In the genomic region with DNA sequence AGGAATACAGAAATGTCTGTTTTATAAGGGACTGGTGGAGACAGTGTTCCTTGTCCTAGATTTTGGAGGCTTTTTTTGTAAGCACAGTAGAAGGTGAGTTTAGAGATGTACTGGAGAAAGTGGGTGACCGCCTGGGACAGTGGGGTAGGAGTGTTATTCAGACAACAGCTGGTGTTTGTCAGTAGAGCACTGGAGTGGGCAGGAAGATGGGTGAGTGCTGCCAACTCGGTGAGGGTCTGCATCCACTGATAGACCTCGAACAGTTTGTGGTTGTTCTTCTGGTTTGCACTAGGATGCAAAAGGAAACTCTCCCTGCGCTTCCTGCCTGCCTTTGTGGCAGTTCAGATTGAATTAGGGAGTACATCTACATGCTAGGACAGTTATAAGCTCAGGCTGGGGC, we compare ENCODE assay signal across 17 mouse cellular contexts. TPM values are rescaled to one million over a fixed set of nuclear protein-coding genes. Genes with fewer than 3 reads are reported as not detected.
A peak's percentile ranks its signal among the peaks of the same experiment; 100 is the strongest.
DNase-seq lines count a peak whose midpoint lies in the region; ATAC-seq lines count a peak whose summit lies in the region.
"Had no signal": no experiment of that assay in that cellular context is flagged by ENCODE, and none has a peak within 500 bp of the region (broad histone marks: within the 10 kb centered on the region; RNA-seq: fewer than 3 reads in every experiment).

No protein-coding gene starts in this region.

- 82% methylated on average over 4 of the region's 4 CpGs for WGBS in forebrain, embryonic 14.5 days
- 78% methylated on average over 4 of the region's 4 CpGs for WGBS in forebrain, embryonic 15.5 days
- 82% methylated on average over 4 of the region's 4 CpGs for WGBS in intestine, embryonic 15.5 days
- 80% methylated on average over 4 of the region's 4 CpGs for WGBS in intestine, embryonic 16.5 days
- 90% methylated on average over 4 of the region's 4 CpGs for WGBS in neural tube, embryonic 12.5 days
- WGBS in neural tube, embryonic 15.5 days: 93% methylated on average over 4 of the region's 4 CpGs

- H3K36me3 ChIP-seq in forebrain, embryonic 14.5 days (ENCODE audit: control insufficient read depth, insufficient read depth, low read length): peaks cover 56% of the 10 kb centered on the region
- peaks cover 53% of the 10 kb centered on the region for H3K36me3 ChIP-seq in forebrain, embryonic 15.5 days
- H3K36me3 ChIP-seq in intestine, embryonic 15.5 days: peaks cover 30% of the 10 kb centered on the region
- H3K36me3 ChIP-seq in intestine, embryonic 16.5 days (ENCODE audit: control insufficient read depth, insufficient read depth, low read length): peaks cover 20% of the 10 kb centered on the region
- H3K36me3 ChIP-seq in neural tube, embryonic 12.5 days: peaks cover 51% of the 10 kb centered on the region
- H3K36me3 ChIP-seq in neural tube, embryonic 15.5 days: peaks cover 51% of the 10 kb centered on the region

- no peak overlapping the region for H3K9ac ChIP-seq in forebrain, embryonic 14.5 days (ENCODE audit: low read length)
- H3K9ac ChIP-seq in forebrain, embryonic 15.5 days (replicated peaks): no peak overlapping the region
- H3K9ac ChIP-seq in intestine, embryonic 15.5 days: 0 out of 2 replicates have a peak overlapping the region, but pooled peaks have one; percentile 11
- H3K9ac ChIP-seq in intestine, embryonic 16.5 days (ENCODE audit: low read depth, low read length): no peak overlapping the region
- H3K9ac ChIP-seq in neural tube, embryonic 12.5 days: no peak overlapping the region
- H3K9ac ChIP-seq in neural tube, embryonic 15.5 days (replicated peaks): no peak overlapping the region
- H3K9ac ChIP-seq: stomach, embryonic 15.5 days had no signal

- H3K4me1 ChIP-seq in forebrain, embryonic 14.5 days (ENCODE audit: control insufficient read depth, insufficient read depth, low read length): peaks cover 14% of the 10 kb centered on the region
- peaks cover 39% of the 10 kb centered on the region for H3K4me1 ChIP-seq in forebrain, embryonic 15.5 days
- peaks cover 7% of the 10 kb centered on the region; the same call in 1 of the 2 replicates for H3K4me1 ChIP-seq in intestine, embryonic 15.5 days (replicated peaks)
- H3K4me1 ChIP-seq in intestine, embryonic 16.5 days (ENCODE audit: control insufficient read depth, insufficient read depth, low read length): peaks cover 13% of the 10 kb centered on the region
- H3K4me1 ChIP-seq in neural tube, embryonic 12.5 days: peaks cover 22% of the 10 kb centered on the region
- H3K4me1 ChIP-seq in neural tube, embryonic 15.5 days: peaks cover 35% of the 10 kb centered on the region

- no peaks in the 10 kb centered on the region for H3K27me3 ChIP-seq in forebrain, embryonic 14.5 days (replicated peaks; ENCODE audit: control insufficient read depth, insufficient read depth, low read length)
- no peaks in the 10 kb centered on the region for H3K27me3 ChIP-seq in forebrain, embryonic 15.5 days
- no peaks in the 10 kb centered on the region for H3K27me3 ChIP-seq in intestine, embryonic 15.5 days (replicated peaks)
- no peaks in the 10 kb centered on the region for H3K27me3 ChIP-seq in intestine, embryonic 16.5 days (replicated peaks; ENCODE audit: control insufficient read depth, insufficient read depth, low read length)
- no peaks in the 10 kb centered on the region for H3K27me3 ChIP-seq in neural tube, embryonic 12.5 days (replicated peaks)
- H3K27me3 ChIP-seq in neural tube, embryonic 15.5 days (replicated peaks): no peaks in the 10 kb centered on the region
- H3K27me3 ChIP-seq: midbrain, embryonic 12.5 days; stomach, embryonic 15.5 days had no signal

- H3K4me2 ChIP-seq in forebrain, embryonic 14.5 days (ENCODE audit: low read length): peak overlapping the region; percentile 23; the same call in 1 of the 2 replicates
- H3K4me2 ChIP-seq in forebrain, embryonic 15.5 days (replicated peaks): no peak overlapping the region
- 0 out of 2 replicates have a peak overlapping the region, but pooled peaks have one; percentile 25 for H3K4me2 ChIP-seq in intestine, embryonic 15.5 days (replicated peaks)
- H3K4me2 ChIP-seq in intestine, embryonic 16.5 days (ENCODE audit: low read depth, low read length): no peak overlapping the region
- peak overlapping the region; percentile 68 for H3K4me2 ChIP-seq in neural tube, embryonic 12.5 days (replicated peaks)
- H3K4me2 ChIP-seq in neural tube, embryonic 15.5 days: no peak overlapping the region
- H3K4me2 ChIP-seq: stomach, embryonic 15.5 days had no signal

- H3K4me3 ChIP-seq in forebrain, embryonic 14.5 days (ENCODE audit: low read depth, low read length): no peak overlapping the region
- H3K4me3 ChIP-seq in forebrain, embryonic 15.5 days: no peak overlapping the region
- no peak overlapping the region for H3K4me3 ChIP-seq in intestine, embryonic 15.5 days (replicated peaks)
- no peak overlapping the region for H3K4me3 ChIP-seq in intestine, embryonic 16.5 days (ENCODE audit: low read length)
- no peak overlapping the region for H3K4me3 ChIP-seq in neural tube, embryonic 12.5 days
- H3K4me3 ChIP-seq in neural tube, embryonic 15.5 days (replicated peaks): no peak overlapping the region
- H3K4me3 ChIP-seq: midbrain, embryonic 12.5 days; stomach, embryonic 15.5 days had no signal

- H3K27ac ChIP-seq in forebrain, embryonic 14.5 days (ENCODE audit: low read depth, low read length): no peak overlapping the region
- H3K27ac ChIP-seq in forebrain, embryonic 15.5 days (replicated peaks): no peak overlapping the region
- H3K27ac ChIP-seq in intestine, embryonic 15.5 days: no peak overlapping the region
- no peak overlapping the region for H3K27ac ChIP-seq in intestine, embryonic 16.5 days (ENCODE audit: low read length)
- H3K27ac ChIP-seq in neural tube, embryonic 12.5 days: no peak overlapping the region
- no peak overlapping the region for H3K27ac ChIP-seq in neural tube, embryonic 15.5 days (replicated peaks)
- H3K27ac ChIP-seq: hindbrain, postnatal 0 days; midbrain, embryonic 12.5 days; stomach, embryonic 15.5 days had no signal

- DNase-seq in forebrain, embryonic 14.5 days (ENCODE audit: low spot score): no peak
- no peak for DNase-seq in urinary bladder, adult 2 months (ENCODE audit: low spot score)
- DNase-seq: adrenal gland, adult 2 months; gastrocnemius, postnatal 10 days; kidney, postnatal 25 days; lung, adult 18-20 months; right cerebral cortex, postnatal 4 days; thymus, postnatal 25 days had no signal

- H3K9me3 ChIP-seq in forebrain, embryonic 14.5 days (replicated peaks; ENCODE audit: control insufficient read depth, low read length): no peaks in the 10 kb centered on the region
- no peaks in the 10 kb centered on the region for H3K9me3 ChIP-seq in forebrain, embryonic 15.5 days
- H3K9me3 ChIP-seq in intestine, embryonic 15.5 days: no peaks in the 10 kb centered on the region
- H3K9me3 ChIP-seq in intestine, embryonic 16.5 days (ENCODE audit: control insufficient read depth, low read length): peaks cover 3% of the 10 kb centered on the region; the same call in 1 of the 2 replicates
- 0 out of 2 replicates have a peak, but pooled peaks cover 3% of the 10 kb centered on the region for H3K9me3 ChIP-seq in neural tube, embryonic 12.5 days
- H3K9me3 ChIP-seq in neural tube, embryonic 15.5 days (replicated peaks): no peaks in the 10 kb centered on the region
- H3K9me3 ChIP-seq: midbrain, embryonic 12.5 days; stomach, embryonic 15.5 days had no signal

- no peak for ATAC-seq in forebrain, embryonic 14.5 days
- no peak for ATAC-seq in forebrain, embryonic 15.5 days (replicated peaks)
- no peak for ATAC-seq in intestine, embryonic 15.5 days
- ATAC-seq in intestine, embryonic 16.5 days: no peak
- ATAC-seq in neural tube, embryonic 12.5 days (ENCODE audit: low FRiP score, low read depth): no peak
- ATAC-seq in neural tube, embryonic 15.5 days (ENCODE audit: low FRiP score): no peak
- no peak for ATAC-seq in megakaryocyte-erythroid progenitor cell, adult 5-6 weeks (replicated peaks; ENCODE audit: low FRiP score, low TSS enrichment, poor library complexity, severe bottlenecking)
- ATAC-seq: hindbrain, postnatal 0 days had no signal

RNA-seq across cellular contexts. Expression of gene Tpt1, which starts 2.8 kb away (rescaled TPM):
- polyA plus RNA-seq in forebrain, embryonic 14.5 days (2014; fragmentation: Nextera tagmentation; extraction: Ambion mirVana): 979 and 1,156 TPM in 2 replicates
- 868 and 874 TPM in 2 replicates for polyA plus RNA-seq in forebrain, embryonic 15.5 days (2015; fragmentation: Nextera tagmentation; extraction: Ambion mirVana)
- 988 and 1,053 TPM in 2 replicates for polyA plus RNA-seq in intestine, embryonic 15.5 days (2015; fragmentation: Nextera tagmentation; extraction: Ambion mirVana)
- polyA plus RNA-seq in intestine, embryonic 16.5 days (2015; fragmentation: Nextera tagmentation; extraction: Ambion mirVana): 829 and 857 TPM in 2 replicates
- 931 and 967 TPM in 2 replicates for polyA plus RNA-seq in neural tube, embryonic 12.5 days (2016; fragmentation: Nextera tagmentation; extraction: Ambion mirVana)
- 719 and 774 TPM in 2 replicates for polyA plus RNA-seq in neural tube, embryonic 15.5 days (2015; fragmentation: Nextera tagmentation; extraction: Ambion mirVana)
- 4,413 and 4,416 TPM in 2 replicates for total RNA-seq in megakaryocyte-erythroid progenitor cell, adult 5-6 weeks (2014; fragmentation: Nextera tagmentation)
- 839 and 1,119 TPM in 2 replicates for total RNA-seq in megakaryocyte-erythroid progenitor cell, adult 5-6 weeks (2017)
- polyA plus RNA-seq in urinary bladder, adult 2 months (2012; rRNA removed): 2,550 and 3,005 TPM in 2 replicates

Comparison
In these comparisons a context has a peak if more than half of its experiments do, and no peak if none do; other contexts are left out.
1. H3K4me2 ChIP-seq: peak in forebrain, embryonic 14.5 days (single experiment), intestine, embryonic 15.5 days (single experiment) and neural tube, embryonic 12.5 days (single experiment); none in forebrain, embryonic 15.5 days (single experiment), intestine, embryonic 16.5 days (single experiment) and neural tube, embryonic 15.5 days (single experiment).